Mouse (Mus musculus): ENCODE results near the gene Pbx1. TPM values are rescaled to one million over a fixed set of nuclear protein-coding genes. Genes with fewer than 3 reads are reported as not detected.

Pbx1 gene
- polyA plus RNA-seq, 1 experiment: 46.9 TPM

GRCm38 (mm10) chr1:168410611-168411010 lies 21.5 kb downstream of the Pbx1 start:
- no peak for TF ChIP-seq POLR2A (IDR thresholded peaks at IDR 0.05; ENCODE audit: low read depth, low read length)
- TF ChIP-seq CTCF (conservative IDR thresholded peaks at IDR 0.05; ENCODE audit: insufficient read depth, insufficient read length, low read depth, low read length): no peak

DNA sequence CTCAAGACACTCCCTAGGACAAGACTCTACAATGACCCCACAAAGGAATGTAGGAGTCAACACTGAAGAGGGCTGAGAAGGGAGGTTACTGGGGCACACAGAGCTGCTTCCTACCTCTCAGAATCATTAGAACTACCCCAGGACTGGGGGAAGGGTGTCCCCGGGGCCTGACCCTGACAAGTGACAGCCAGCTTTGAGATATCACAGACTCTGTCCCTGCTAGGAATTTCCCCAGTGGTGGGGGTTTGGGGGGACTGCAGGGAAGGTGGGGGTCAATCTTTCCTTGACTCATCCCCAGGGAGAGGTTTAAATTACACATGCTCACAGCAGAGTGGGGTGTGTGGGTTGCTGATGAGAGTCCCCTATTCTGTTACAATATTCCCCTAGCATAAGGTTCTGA lies 22.0 kb downstream of the Pbx1 start:
- H3K27me3 ChIP-seq (replicated peaks; ENCODE audit: control insufficient read depth, insufficient read depth, low read length): no peaks in the 10 kb centered on the region
- WGBS: 26% methylated on average over 1 of the region's 1 CpGs
- no peak overlapping the region for H3K4me3 ChIP-seq (ENCODE audit: insufficient read depth, low read depth, low read length)
- no peak overlapping the region for H3K27ac ChIP-seq (ENCODE audit: insufficient read depth, low read depth, low read length)
- peaks cover 1% of the 10 kb centered on the region; the same call in 1 of the 2 replicates for H3K36me3 ChIP-seq (ENCODE audit: control insufficient read depth, insufficient read depth, low read length)
- DNase-seq: no peak
- no peak for TF ChIP-seq POLR2A (IDR thresholded peaks at IDR 0.05; ENCODE audit: low read depth, low read length)
- TF ChIP-seq CTCF (conservative IDR thresholded peaks at IDR 0.05; ENCODE audit: insufficient read depth, insufficient read length, low read depth, low read length): no peak
- peaks cover 8% of the 10 kb centered on the region; the same call in 1 of the 2 replicates for H3K4me1 ChIP-seq (ENCODE audit: control insufficient read depth, insufficient read depth, low read length)

More at GRCm38 (mm10) chr1:168410611-168411010, 21.5 kb downstream of the Pbx1 start:
- Histone ChIP-seq H3K36me3 (ENCODE audit: control insufficient read depth, insufficient read depth, low read length) (no peaks in the 10 kb centered on the region; the same call in 1 of the 2 replicates), H3K4me3 (ENCODE audit: insufficient read depth, low read depth, low read length) (no peak overlapping the region), H3K4me1 (ENCODE audit: control insufficient read depth, insufficient read depth, low read length) (peaks cover 8% of the 10 kb centered on the region; the same call in 1 of the 2 replicates), H3K27me3 (replicated peaks; ENCODE audit: control insufficient read depth, insufficient read depth, low read length) (no peaks in the 10 kb centered on the region), H3K27ac (ENCODE audit: insufficient read depth, low read depth, low read length) (no peak overlapping the region)
- DNase-seq: no peak
- 47% methylated on average over 10 of the region's 10 CpGs for WGBS

- WGBS: 65% methylated on average over 10 of the region's 10 CpGs
- Histone ChIP-seq H3K27ac (ENCODE audit: insufficient read depth, low read depth, low read length) (no peak overlapping the region), H3K27me3 (replicated peaks; ENCODE audit: control insufficient read depth, insufficient read depth, low read length) (no peaks in the 10 kb centered on the region)
Observed at GRCm38 (mm10) chr1:168408757-168409156, 23.3 kb downstream of the Pbx1 start.

DNA sequence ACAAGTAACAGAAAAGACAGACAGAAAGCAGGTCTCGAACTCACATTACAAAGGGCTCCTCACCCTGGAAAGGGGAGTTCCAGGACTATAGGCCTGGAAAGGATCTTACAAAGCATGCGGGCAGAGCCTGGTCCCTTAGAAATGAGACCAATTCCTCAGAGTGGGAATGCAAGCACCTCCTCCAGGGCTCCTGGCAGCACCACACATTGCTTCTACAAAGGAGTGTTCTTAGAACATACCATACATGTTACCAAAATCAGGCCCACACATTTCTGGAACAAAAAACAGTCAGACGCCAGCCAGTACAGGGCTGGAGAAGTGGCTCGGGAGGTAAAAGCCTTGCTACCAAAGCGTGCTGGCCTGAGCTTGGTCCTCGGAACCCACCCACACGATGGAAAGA lies 24.1 kb downstream of the Pbx1 start:
- no peak overlapping the region for H3K27ac ChIP-seq (ENCODE audit: insufficient read depth, low read depth, low read length)
- peaks cover 1% of the 10 kb centered on the region; the same call in 1 of the 2 replicates for H3K36me3 ChIP-seq (ENCODE audit: control insufficient read depth, insufficient read depth, low read length)
- H3K4me3 ChIP-seq (ENCODE audit: insufficient read depth, low read depth, low read length): no peak overlapping the region
- no peak for TF ChIP-seq CTCF (conservative IDR thresholded peaks at IDR 0.05; ENCODE audit: insufficient read depth, insufficient read length, low read depth, low read length)
- no peak for TF ChIP-seq POLR2A (IDR thresholded peaks at IDR 0.05; ENCODE audit: low read depth, low read length)
- peaks cover 14% of the 10 kb centered on the region; the same call in 1 of the 2 replicates for H3K4me1 ChIP-seq (ENCODE audit: control insufficient read depth, insufficient read depth, low read length)
- 69% methylated on average over 7 of the region's 7 CpGs for WGBS
- DNase-seq: no peak
- H3K27me3 ChIP-seq (replicated peaks; ENCODE audit: control insufficient read depth, insufficient read depth, low read length): no peaks in the 10 kb centered on the region

More at GRCm38 (mm10) chr1:168408757-168409156, 23.3 kb downstream of the Pbx1 start:
- peaks cover 8% of the 10 kb centered on the region; the same call in 1 of the 2 replicates for H3K4me1 ChIP-seq (ENCODE audit: control insufficient read depth, insufficient read depth, low read length)
- TF ChIP-seq CTCF (conservative IDR thresholded peaks at IDR 0.05; ENCODE audit: insufficient read depth, insufficient read length, low read depth, low read length): no peak
- no peak for TF ChIP-seq POLR2A (IDR thresholded peaks at IDR 0.05; ENCODE audit: low read depth, low read length)
- no peak for DNase-seq
- H3K4me3 ChIP-seq (ENCODE audit: insufficient read depth, low read depth, low read length): no peak overlapping the region
- peaks cover 1% of the 10 kb centered on the region; the same call in 1 of the 2 replicates for H3K36me3 ChIP-seq (ENCODE audit: control insufficient read depth, insufficient read depth, low read length)

- no peak overlapping the region for H3K27ac ChIP-seq (ENCODE audit: insufficient read depth, low read depth, low read length)
- 64% methylated on average over 8 of the region's 8 CpGs for WGBS
- H3K27me3 ChIP-seq (replicated peaks; ENCODE audit: control insufficient read depth, insufficient read depth, low read length): no peaks in the 10 kb centered on the region
Observed at GRCm38 (mm10) chr1:168406291-168406675, 25.8 kb downstream of the Pbx1 start.

GRCm38 (mm10) chr1:168405645-168406290 lies 26.3 kb downstream of the Pbx1 start:
- Histone ChIP-seq H3K4me1 (ENCODE audit: control insufficient read depth, insufficient read depth, low read length) (peaks cover 22% of the 10 kb centered on the region; the same call in 1 of the 2 replicates), H3K27me3 (replicated peaks; ENCODE audit: control insufficient read depth, insufficient read depth, low read length) (no peaks in the 10 kb centered on the region), H3K4me3 (ENCODE audit: insufficient read depth, low read depth, low read length) (no peak overlapping the region), H3K36me3 (ENCODE audit: control insufficient read depth, insufficient read depth, low read length) (peaks cover 1% of the 10 kb centered on the region; the same call in 1 of the 2 replicates), H3K27ac (ENCODE audit: insufficient read depth, low read depth, low read length) (peak overlapping the region; percentile 46; the same call in 1 of the 2 replicates)
- 53% methylated on average over 11 of the region's 12 CpGs for WGBS
- peak; percentile 57 for DNase-seq
- no peak for TF ChIP-seq POLR2A (IDR thresholded peaks at IDR 0.05; ENCODE audit: low read depth, low read length)
- no peak for TF ChIP-seq CTCF (conservative IDR thresholded peaks at IDR 0.05; ENCODE audit: insufficient read depth, insufficient read length, low read depth, low read length)

More at GRCm38 (mm10) chr1:168406291-168406675, 25.8 kb downstream of the Pbx1 start:
- no peak overlapping the region for H3K4me3 ChIP-seq (ENCODE audit: insufficient read depth, low read depth, low read length)
- TF ChIP-seq POLR2A (IDR thresholded peaks at IDR 0.05; ENCODE audit: low read depth, low read length) (no peak), CTCF (conservative IDR thresholded peaks at IDR 0.05; ENCODE audit: insufficient read depth, insufficient read length, low read depth, low read length) (no peak)
- peaks cover 23% of the 10 kb centered on the region; the same call in 1 of the 2 replicates for H3K4me1 ChIP-seq (ENCODE audit: control insufficient read depth, insufficient read depth, low read length)
- H3K36me3 ChIP-seq (ENCODE audit: control insufficient read depth, insufficient read depth, low read length): peaks cover 1% of the 10 kb centered on the region; the same call in 1 of the 2 replicates
- DNase-seq: no peak

DNA sequence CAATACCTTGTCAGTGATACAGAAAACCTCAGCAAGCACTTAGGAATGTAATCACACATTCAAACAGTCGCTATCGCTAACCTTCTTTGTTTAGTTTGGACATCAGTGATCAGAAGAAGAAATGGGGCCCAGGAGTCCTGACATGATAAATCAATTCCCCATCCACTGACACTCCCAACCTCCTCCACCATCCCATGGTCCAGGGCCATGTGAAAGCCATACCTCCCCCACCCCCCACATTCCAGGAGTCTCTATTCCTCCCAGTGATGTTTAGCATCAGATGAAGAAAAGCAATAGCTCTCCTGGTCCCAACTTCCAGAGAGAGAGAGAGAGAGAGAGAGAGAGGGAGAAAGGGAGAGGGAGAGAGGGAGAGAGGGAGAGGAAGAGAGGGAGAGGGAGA lies 28.5 kb downstream of the Pbx1 start:
- Histone ChIP-seq H3K4me1 (ENCODE audit: control insufficient read depth, insufficient read depth, low read length) (peaks cover 20% of the 10 kb centered on the region; the same call in 1 of the 2 replicates), H3K27me3 (replicated peaks; ENCODE audit: control insufficient read depth, insufficient read depth, low read length) (no peaks in the 10 kb centered on the region), H3K27ac (ENCODE audit: insufficient read depth, low read depth, low read length) (no peak overlapping the region), H3K4me3 (ENCODE audit: insufficient read depth, low read depth, low read length) (no peak overlapping the region), H3K36me3 (ENCODE audit: control insufficient read depth, insufficient read depth, low read length) (peaks cover 1% of the 10 kb centered on the region; the same call in 1 of the 2 replicates)
- WGBS: 64% methylated on average over 2 of the region's 2 CpGs
- TF ChIP-seq POLR2A (IDR thresholded peaks at IDR 0.05; ENCODE audit: low read depth, low read length): no peak
- DNase-seq: no peak
